Mouse (Mus musculus): ENCODE results near the gene Banp. TPM values are rescaled to one million over a fixed set of nuclear protein-coding genes. Genes with fewer than 3 reads are reported as not detected.
A peak's percentile ranks its signal among the peaks of the same experiment; 100 is the strongest.

The Banp gene
- polyA plus RNA-seq, 2 experiments = 33.2 to 97.7 TPM

DNA sequence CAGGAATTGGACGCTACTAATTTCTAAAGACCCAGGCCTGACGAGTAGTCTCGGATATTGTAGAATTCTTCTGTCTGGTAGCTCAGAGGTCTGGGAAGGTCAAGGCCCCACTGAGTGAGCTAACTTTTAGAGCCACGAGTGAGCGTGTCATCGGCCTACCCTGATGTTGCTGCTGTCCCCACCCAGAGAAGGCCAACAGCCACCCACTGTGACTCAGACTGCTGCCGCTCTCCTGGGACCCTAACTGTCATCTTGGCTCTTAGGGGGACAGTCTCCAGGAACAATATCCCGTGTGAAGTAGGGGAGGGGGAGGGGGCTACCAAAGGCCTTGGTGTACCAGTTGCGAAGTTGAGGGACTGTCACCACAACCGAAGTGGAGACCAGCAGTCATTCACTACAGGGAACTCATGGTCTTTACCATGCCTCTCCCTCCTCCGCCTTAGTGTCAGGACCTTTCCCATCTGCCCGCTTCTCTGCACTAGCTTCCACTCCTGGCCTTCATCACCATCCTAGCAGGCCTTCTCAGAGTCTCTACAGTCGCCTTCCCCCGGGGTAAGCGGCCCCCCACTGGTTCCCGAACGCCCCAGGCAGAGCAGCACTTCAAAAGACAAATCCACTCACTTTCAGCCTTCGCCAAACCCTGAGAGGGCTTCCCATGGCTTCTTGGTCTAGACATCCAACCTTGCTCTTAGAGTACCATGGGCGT is 2.4 kb upstream of the Banp start:
- Histone ChIP-seq H3K36me3 (ENCODE audit: control insufficient read depth, insufficient read depth, low read length) (no peaks in the 10 kb centered on the region), H3K4me2 (replicated peaks; ENCODE audit: low read depth, low read length, severe bottlenecking) (peak overlapping the region; percentile 64), H3K27ac (replicated peaks; ENCODE audit: low read depth, low read length) (peak overlapping the region; percentile 87), H3K9ac (ENCODE audit: low read depth, low read length, severe bottlenecking) (peak overlapping the region; percentile 50), H3K4me1 (ENCODE audit: control insufficient read depth, insufficient read depth, low read length) (peaks cover 32% of the 10 kb centered on the region), H3K4me3 (replicated peaks; ENCODE audit: low read length) (peak overlapping the region; percentile 37), H3K27me3 (ENCODE audit: control insufficient read depth, insufficient read depth, low read length) (no peaks in the 10 kb centered on the region), H3K9me3 (ENCODE audit: control insufficient read depth, low read length) (no peaks in the 10 kb centered on the region)
- ATAC-seq (ENCODE audit: low FRiP score, low read depth) = no peak
- TF ChIP-seq POLR2A (IDR thresholded peaks at IDR 0.05; ENCODE audit: borderline replicate concordance, extremely low read depth, insufficient read depth, insufficient read length) = no peak
- no peak for DNase-seq (ENCODE audit: low spot score)
- WGBS = 31% methylated on average over 19 of the region's 19 CpGs

- H3K4me3 ChIP-seq (replicated peaks; ENCODE audit: low read length) = peak overlapping the region; percentile 37
- H3K4me2 ChIP-seq (replicated peaks; ENCODE audit: low read depth, low read length, severe bottlenecking) = peak overlapping the region; percentile 64
- ATAC-seq (ENCODE audit: low FRiP score, low read depth) (peak; percentile 29), DNase-seq (ENCODE audit: low spot score) (peak; percentile 97)
- under 1% methylated on average over 18 of the region's 18 CpGs for WGBS
- peaks cover 34% of the 10 kb centered on the region for H3K4me1 ChIP-seq (ENCODE audit: control insufficient read depth, insufficient read depth, low read length)
- TF ChIP-seq POLR2A (IDR thresholded peaks at IDR 0.05; ENCODE audit: borderline replicate concordance, extremely low read depth, insufficient read depth, insufficient read length) = peak; percentile 42; the same call in 1 of the 2 replicates
- peak overlapping the region; percentile 87 for H3K27ac ChIP-seq (replicated peaks; ENCODE audit: low read depth, low read length)
- H3K9me3 ChIP-seq (ENCODE audit: control insufficient read depth, low read length) = no peaks in the 10 kb centered on the region
- H3K27me3 ChIP-seq (ENCODE audit: control insufficient read depth, insufficient read depth, low read length) = no peaks in the 10 kb centered on the region
- H3K36me3 ChIP-seq (ENCODE audit: control insufficient read depth, insufficient read depth, low read length) = 0 out of 2 replicates have a peak, but pooled peaks cover 2% of the 10 kb centered on the region
- peak overlapping the region; percentile 50 for H3K9ac ChIP-seq (ENCODE audit: low read depth, low read length, severe bottlenecking)
These were observed 1.8 kb upstream of the Banp start for GRCm38 (mm10) chr8:121947753-121948141.

GRCm38 (mm10) chr8:121948321-121949145 is 1.0 kb upstream of the Banp start:
- Histone ChIP-seq H3K27me3 (ENCODE audit: control insufficient read depth, insufficient read depth, low read length) (no peaks in the 10 kb centered on the region), H3K27ac (replicated peaks; ENCODE audit: low read depth, low read length) (peak overlapping the region; percentile 87), H3K36me3 (ENCODE audit: control insufficient read depth, insufficient read depth, low read length) (0 out of 2 replicates have a peak, but pooled peaks cover 7% of the 10 kb centered on the region), H3K9ac (ENCODE audit: low read depth, low read length, severe bottlenecking) (peak overlapping the region; percentile 50), H3K4me1 (ENCODE audit: control insufficient read depth, insufficient read depth, low read length) (peaks cover 34% of the 10 kb centered on the region), H3K9me3 (ENCODE audit: control insufficient read depth, low read length) (no peaks in the 10 kb centered on the region), H3K4me3 (replicated peaks; ENCODE audit: low read length) (peak overlapping the region; percentile 37), H3K4me2 (replicated peaks; ENCODE audit: low read depth, low read length, severe bottlenecking) (peak overlapping the region; percentile 64)
- TF ChIP-seq POLR2A (IDR thresholded peaks at IDR 0.05; ENCODE audit: borderline replicate concordance, extremely low read depth, insufficient read depth, insufficient read length) = no peak
- no peak for ATAC-seq (ENCODE audit: low FRiP score, low read depth)
- DNase-seq (ENCODE audit: low spot score) = no peak
- WGBS = 61% methylated on average over 19 of the region's 19 CpGs

DNA sequence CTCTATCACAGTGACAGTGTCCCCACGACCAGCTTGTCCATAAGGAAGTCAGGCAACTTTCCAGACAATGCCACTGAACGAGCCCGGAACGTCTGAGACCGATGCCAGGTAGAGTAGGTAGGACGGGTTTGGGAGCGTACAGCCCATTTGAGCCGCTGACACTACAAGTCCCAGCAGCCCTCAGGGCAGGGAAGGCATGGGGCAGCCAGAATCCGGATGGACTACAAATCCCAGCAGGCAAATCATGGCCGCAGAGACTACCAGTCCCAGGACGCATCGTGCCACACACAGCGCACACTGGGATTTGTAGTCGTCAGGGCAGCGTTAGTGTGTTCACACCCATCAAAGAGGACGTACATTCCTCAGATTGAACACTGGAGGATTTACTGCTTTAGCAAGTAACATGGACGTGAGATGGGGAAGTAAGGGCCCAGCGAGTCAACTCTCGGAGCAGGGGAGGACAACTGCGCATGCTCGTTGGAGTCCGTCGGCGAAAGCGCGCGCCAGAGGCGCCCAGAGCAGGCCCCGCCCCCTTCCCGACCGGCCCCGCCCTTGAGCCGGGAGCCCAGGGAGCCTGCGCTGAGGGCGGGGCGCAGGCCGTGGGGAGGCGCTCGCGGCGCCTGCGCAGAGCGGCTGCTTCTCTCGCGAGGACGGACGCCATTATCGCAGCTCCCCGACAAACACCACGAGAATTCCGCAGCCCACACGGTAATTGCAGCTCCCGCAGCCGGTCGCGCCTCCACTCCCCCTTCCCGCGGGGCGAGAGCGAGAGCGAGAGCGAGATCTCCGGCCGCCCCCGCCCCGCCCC is 595 bp downstream of the Banp start:
- peak overlapping the region; percentile 99 for H3K9ac ChIP-seq (ENCODE audit: low read depth, low read length, severe bottlenecking)
- peak overlapping the region; percentile 53 for H3K4me2 ChIP-seq (replicated peaks; ENCODE audit: low read depth, low read length, severe bottlenecking)
- 1% methylated on average over 44 of the region's 66 CpGs for whole genome bisulfite sequencing
- H3K4me1 ChIP-seq (ENCODE audit: control insufficient read depth, insufficient read depth, low read length) = peaks cover 34% of the 10 kb centered on the region
- TF ChIP-seq POLR2A (IDR thresholded peaks at IDR 0.05; ENCODE audit: borderline replicate concordance, extremely low read depth, insufficient read depth, insufficient read length) = peak; percentile 40; the same call in 1 of the 2 replicates
- peak overlapping the region; percentile 89 for H3K4me3 ChIP-seq (replicated peaks; ENCODE audit: low read length)
- peak; percentile 99 for DNase-seq (ENCODE audit: low spot score)
- peak; percentile 94 for ATAC-seq (ENCODE audit: low FRiP score, low read depth)
- H3K9me3 ChIP-seq (ENCODE audit: control insufficient read depth, low read length) = no peaks in the 10 kb centered on the region
- H3K36me3 ChIP-seq (ENCODE audit: control insufficient read depth, insufficient read depth, low read length) = peaks cover 19% of the 10 kb centered on the region
- peak overlapping the region; percentile 94 for H3K27ac ChIP-seq (replicated peaks; ENCODE audit: low read depth, low read length)
- H3K27me3 ChIP-seq (ENCODE audit: control insufficient read depth, insufficient read depth, low read length) = no peaks in the 10 kb centered on the region
